In genomic region chr8:122126659-122127058, GRCm38 (mm10) we compare ENCODE assay signal across 21 mouse cellular contexts.
DNase-seq lines count a peak whose midpoint lies in the region; ATAC-seq and TF ChIP-seq lines count a peak whose summit lies in the region.
"Had no signal": no experiment of that assay in that cellular context is flagged by ENCODE, and none has a peak within 500 bp of the region (broad histone marks: within the 10 kb centered on the region; RNA-seq: fewer than 3 reads in every experiment).

No protein-coding gene starts in this region.

- 24% methylated on average over 8 of the region's 8 CpGs for WGBS in heart, embryonic 11.5 days (ENCODE audit: insufficient replicate concordance)
- WGBS in heart, adult 2 months, result 20% methylated on average over 8 of the region's 8 CpGs
- WGBS in kidney, postnatal 0 days, result 39% methylated on average over 8 of the region's 8 CpGs
- 54% methylated on average over 8 of the region's 8 CpGs for WGBS in kidney, embryonic 14.5 days
- WGBS in embryonic facial prominence, embryonic 13.5 days, result 65% methylated on average over 8 of the region's 8 CpGs
- WGBS in limb, embryonic 10.5 days, result 78% methylated on average over 8 of the region's 8 CpGs

- TF ChIP-seq CTCF in heart, adult 2 months (IDR thresholded peaks at IDR 0.05), result no peak
- TF ChIP-seq CTCF in kidney, postnatal 0 days (IDR thresholded peaks at IDR 0.05; ENCODE audit: low read depth), result no peak

- DNase-seq in heart, adult 2 months, result no peak
- no peak for DNase-seq in kidney, postnatal 0 days (ENCODE audit: low spot score)
- no peak for DNase-seq in limb, embryonic 10.5 days (ENCODE audit: low spot score)
- no peak for DNase-seq in spleen, postnatal 4 days (ENCODE audit: low spot score in 2 of 2)
- DNase-seq: adrenal gland, postnatal 14 days; cerebellum, adult 2 months; cerebellum, postnatal 25 days; gastrocnemius, adult 2 months; kidney, adult 11 months; left cerebral cortex, postnatal 4 days; lung, adult 18-20 months; lung, postnatal 10 days had no signal

- TF ChIP-seq POLR2A in heart, adult 2 months (IDR thresholded peaks at IDR 0.05; ENCODE audit: insufficient read depth, low read depth, low read length), result no peak

- peaks cover 11% of the 10 kb centered on the region for H3K4me1 ChIP-seq in heart, embryonic 11.5 days (ENCODE audit: control insufficient read depth, insufficient read depth, low read length)
- H3K4me1 ChIP-seq in heart, adult 2 months (ENCODE audit: control insufficient read depth, insufficient read depth, low read length), result no peaks in the 10 kb centered on the region
- no peaks in the 10 kb centered on the region for H3K4me1 ChIP-seq in kidney, postnatal 0 days (replicated peaks; ENCODE audit: insufficient read depth, low read length)
- H3K4me1 ChIP-seq in kidney, embryonic 14.5 days (ENCODE audit: control insufficient read depth, insufficient read depth, low read length), result 0 out of 2 replicates have a peak, but pooled peaks cover 5% of the 10 kb centered on the region
- H3K4me1 ChIP-seq in embryonic facial prominence, embryonic 13.5 days, result peaks cover 23% of the 10 kb centered on the region; the same call in 1 of the 2 replicates
- peaks cover 11% of the 10 kb centered on the region; the same call in 1 of the 2 replicates for H3K4me1 ChIP-seq in limb, embryonic 10.5 days
- H3K4me1 ChIP-seq: forebrain, embryonic 13.5 days had no signal

- no peaks in the 10 kb centered on the region for H3K9me3 ChIP-seq in heart, embryonic 11.5 days (replicated peaks; ENCODE audit: control insufficient read depth, low read length)
- no peaks in the 10 kb centered on the region for H3K9me3 ChIP-seq in kidney, postnatal 0 days (replicated peaks; ENCODE audit: low read length)
- H3K9me3 ChIP-seq in kidney, embryonic 14.5 days (ENCODE audit: control insufficient read depth, low read length), result no peaks in the 10 kb centered on the region
- no peaks in the 10 kb centered on the region for H3K9me3 ChIP-seq in embryonic facial prominence, embryonic 13.5 days
- no peaks in the 10 kb centered on the region; the same call in 1 of the 2 replicates for H3K9me3 ChIP-seq in limb, embryonic 10.5 days (replicated peaks)
- H3K9me3 ChIP-seq: hindbrain, embryonic 13.5 days; neural tube, embryonic 15.5 days had no signal

- peaks cover 5% of the 10 kb centered on the region; the same call in 1 of the 2 replicates for H3K27me3 ChIP-seq in heart, embryonic 11.5 days (ENCODE audit: control insufficient read depth, insufficient read depth, low read length)
- H3K27me3 ChIP-seq in heart, adult 2 months (ENCODE audit: control insufficient read depth, insufficient read depth, low read length), result no peaks in the 10 kb centered on the region
- no peaks in the 10 kb centered on the region for H3K27me3 ChIP-seq in kidney, postnatal 0 days (ENCODE audit: insufficient read depth, low read length)
- H3K27me3 ChIP-seq in kidney, embryonic 14.5 days (ENCODE audit: control insufficient read depth, insufficient read depth, low read length), result peaks cover 2% of the 10 kb centered on the region; the same call in 1 of the 2 replicates
- H3K27me3 ChIP-seq in embryonic facial prominence, embryonic 13.5 days, result no peaks in the 10 kb centered on the region
- H3K27me3 ChIP-seq in limb, embryonic 10.5 days (ENCODE audit: low read depth, poor library complexity, severe bottlenecking), result 0 out of 2 replicates have a peak, but pooled peaks cover 4% of the 10 kb centered on the region
- H3K27me3 ChIP-seq: forebrain, embryonic 13.5 days; hindbrain, embryonic 13.5 days; neural tube, embryonic 15.5 days had no signal

- no peaks in the 10 kb centered on the region for H3K36me3 ChIP-seq in heart, embryonic 11.5 days (ENCODE audit: control insufficient read depth, insufficient read depth, low read length)
- no peaks in the 10 kb centered on the region for H3K36me3 ChIP-seq in heart, adult 2 months (ENCODE audit: control insufficient read depth, insufficient read depth, low read length)
- H3K36me3 ChIP-seq in kidney, postnatal 0 days (ENCODE audit: insufficient read depth, low read length), result no peaks in the 10 kb centered on the region
- H3K36me3 ChIP-seq in kidney, embryonic 14.5 days (ENCODE audit: control insufficient read depth, insufficient read depth, low read length), result no peaks in the 10 kb centered on the region
- H3K36me3 ChIP-seq in embryonic facial prominence, embryonic 13.5 days, result no peaks in the 10 kb centered on the region
- H3K36me3 ChIP-seq in limb, embryonic 10.5 days, result no peaks in the 10 kb centered on the region
- H3K36me3 ChIP-seq: hindbrain, embryonic 13.5 days; neural tube, embryonic 15.5 days had no signal

- 0 out of 2 replicates have a peak overlapping the region, but pooled peaks have one; percentile 8 for H3K9ac ChIP-seq in heart, embryonic 11.5 days (ENCODE audit: low read depth, low read length)
- no peak overlapping the region for H3K9ac ChIP-seq in heart, adult 2 months (ENCODE audit: low read depth, low read length)
- 0 out of 2 replicates have a peak overlapping the region, but pooled peaks have one; percentile 4 for H3K9ac ChIP-seq in kidney, postnatal 0 days (ENCODE audit: low read depth, low read length)
- no peak overlapping the region for H3K9ac ChIP-seq in kidney, embryonic 14.5 days (ENCODE audit: low read depth, low read length)
- H3K9ac ChIP-seq in embryonic facial prominence, embryonic 13.5 days, result 0 out of 2 replicates have a peak overlapping the region, but pooled peaks have one; percentile 2
- H3K9ac ChIP-seq: forebrain, embryonic 13.5 days; hindbrain, embryonic 13.5 days; neural tube, embryonic 15.5 days had no signal

- H3K4me2 ChIP-seq in heart, embryonic 11.5 days, result no peak overlapping the region
- no peak overlapping the region for H3K4me2 ChIP-seq in kidney, postnatal 0 days (ENCODE audit: low read length)
- no peak overlapping the region for H3K4me2 ChIP-seq in kidney, embryonic 14.5 days (replicated peaks; ENCODE audit: low read depth, low read length)
- H3K4me2 ChIP-seq in embryonic facial prominence, embryonic 13.5 days, result no peak overlapping the region
- H3K4me2 ChIP-seq: forebrain, embryonic 13.5 days; hindbrain, embryonic 13.5 days; liver, embryonic 11.5 days; midbrain, embryonic 11.5 days; neural tube, embryonic 15.5 days had no signal

- intact Hi-C loops in heart, adult 2 months (cut with DNase I), result no loop called here

- TF ChIP-seq EP300 in heart, adult 2 months (IDR thresholded peaks at IDR 0.05; ENCODE audit: insufficient read depth, low read depth, low read length), result no peak

- H3K4me3 ChIP-seq in heart, embryonic 11.5 days (ENCODE audit: low read depth, low read length), result no peak overlapping the region
- no peak overlapping the region for H3K4me3 ChIP-seq in heart, adult 2 months
- H3K4me3 ChIP-seq in kidney, postnatal 0 days (replicated peaks; ENCODE audit: low read depth, low read length), result no peak overlapping the region
- H3K4me3 ChIP-seq in kidney, embryonic 14.5 days (ENCODE audit: low read length), result no peak overlapping the region
- no peak overlapping the region for H3K4me3 ChIP-seq in embryonic facial prominence, embryonic 13.5 days
- H3K4me3 ChIP-seq in limb, embryonic 10.5 days, result no peak overlapping the region
- H3K4me3 ChIP-seq: forebrain, embryonic 13.5 days; gastrocnemius, adult 2 months; hindbrain, embryonic 13.5 days; neural tube, embryonic 15.5 days had no signal

- no peaks in the 10 kb centered on the region for H3K79me2 ChIP-seq in heart, adult 2 months (replicated peaks; ENCODE audit: control insufficient read depth, insufficient read depth, low read length)

- H3K27ac ChIP-seq in heart, embryonic 11.5 days (ENCODE audit: low read depth, low read length), result peak overlapping the region; percentile 73
- H3K27ac ChIP-seq in heart, adult 2 months, result no peak overlapping the region
- no peak overlapping the region for H3K27ac ChIP-seq in kidney, postnatal 0 days
- no peak overlapping the region for H3K27ac ChIP-seq in kidney, embryonic 14.5 days (ENCODE audit: low read depth, low read length)
- no peak overlapping the region for H3K27ac ChIP-seq in embryonic facial prominence, embryonic 13.5 days
- 0 out of 2 replicates have a peak overlapping the region, but pooled peaks have one; percentile 19 for H3K27ac ChIP-seq in limb, embryonic 10.5 days
- H3K27ac ChIP-seq: forebrain, embryonic 13.5 days; gastrocnemius, adult 2 months; hindbrain, embryonic 13.5 days; neural tube, embryonic 15.5 days had no signal

- ATAC-seq in heart, embryonic 11.5 days (replicated peaks; ENCODE audit: insufficient number of reproducible peaks, low FRiP score, low TSS enrichment), result no peak; the same call in 1 of the 2 replicates
- ATAC-seq in kidney, postnatal 0 days (replicated peaks; ENCODE audit: low FRiP score, low read depth), result no peak
- ATAC-seq in kidney, embryonic 14.5 days (ENCODE audit: low FRiP score, low TSS enrichment), result no peak
- no peak for ATAC-seq in embryonic facial prominence, embryonic 13.5 days (ENCODE audit: insufficient number of reproducible peaks, insufficient read depth, low FRiP score, low TSS enrichment, low read depth)
- ATAC-seq: CD4-positive, CD25-positive, alpha-beta regulatory T cell, adult 4 months; forebrain, embryonic 13.5 days had no signal

Comparison
In these comparisons a context has a peak if more than half of its experiments do, and no peak if none do; other contexts are left out.
1. H3K27ac ChIP-seq: peak in heart, embryonic 11.5 days (single experiment) and limb, embryonic 10.5 days (single experiment); none in heart, adult 2 months (single experiment), kidney, postnatal 0 days (single experiment), kidney, embryonic 14.5 days (single experiment) and embryonic facial prominence, embryonic 13.5 days (single experiment).
2. H3K9ac ChIP-seq: peak in heart, embryonic 11.5 days (single experiment), kidney, postnatal 0 days (single experiment) and embryonic facial prominence, embryonic 13.5 days (single experiment); none in heart, adult 2 months (single experiment) and kidney, embryonic 14.5 days (single experiment).